Mouse (Mus musculus): ENCODE measurements around the gene C2cd4c. TPM values are rescaled to one million over a fixed set of nuclear protein-coding genes. Genes with fewer than 3 reads are reported as not detected.

C2cd4c gene
- total RNA-seq (2012; rRNA removed) (not detected in 2 replicates), polyA plus RNA-seq (2012; ENCODE audit: insufficient read depth in 1 of 2, insufficient read length in 2 of 2, low read depth in 1 of 2, low replicate concordance in 2 of 2, missing spikeins in 1 of 2) (under 1 TPM in 1 of 2 experiments, not detected in 1; 0.01 TPM)

GRCm38 (mm10) chr10:79613578-79614304 lies at the start of gene C2cd4c:
Gene C2cd4c (minus strand): TSS chr10:79614025.
- DNase-seq (ENCODE audit: low read depth, low spot score), result peak; percentile 61
- H3K4me3 ChIP-seq (ENCODE audit: control insufficient read depth in 1 of 2, insufficient read depth in 1 of 2, low read depth in 2 of 2, low read length in 2 of 2), result no peak within 1 kb of the TSS

GRCm38 (mm10) chr10:79661861-79662260 lies 48.0 kb upstream of the C2cd4c start:
- Histone ChIP-seq H3K9ac (ENCODE audit: control insufficient read depth, low read depth, low read length, poor library complexity, severe bottlenecking) (no peak overlapping the region), H3K4me1 (ENCODE audit: control insufficient read depth in 1 of 2, insufficient read depth in 2 of 2, low read length in 2 of 2) (no peaks in the 10 kb centered on the region), H3K27ac (ENCODE audit: control insufficient read depth, low read depth, low read length) (no peak overlapping the region), H3K36me3 (ENCODE audit: control insufficient read depth in 1 of 2, insufficient read depth in 2 of 2, low read length in 2 of 2) (no peaks in the 10 kb centered on the region), H3K9me3 (replicated peaks; ENCODE audit: insufficient read depth, low read length) (no peaks in the 10 kb centered on the region), H3K4me3 (ENCODE audit: control insufficient read depth in 1 of 2, insufficient read depth in 1 of 2, low read depth in 2 of 2, low read length in 2 of 2) (no peak overlapping the region), H3K79me2 (ENCODE audit: control insufficient read depth, insufficient read depth, low read length, poor library complexity) (no peaks in the 10 kb centered on the region), H3K27me3 (ENCODE audit: control insufficient read depth in 1 of 2, insufficient read depth in 2 of 2, low read length in 2 of 2) (no peaks in the 10 kb centered on the region)
- no peak for DNase-seq (ENCODE audit: low read depth, low spot score)
- TF ChIP-seq TBP (IDR thresholded peaks at IDR 0.05; ENCODE audit: low read depth, low read length), result no peak
- TF ChIP-seq BHLHE40 (IDR thresholded peaks at IDR 0.05; ENCODE audit: borderline replicate concordance, low read depth, low read length), result no peak
- TF ChIP-seq MXI1 (IDR thresholded peaks at IDR 0.05; ENCODE audit: low read depth, low read length), result no peak
- TF ChIP-seq UBTF (IDR thresholded peaks at IDR 0.05; ENCODE audit: borderline replicate concordance, insufficient read depth, low read depth, low read length), result no peak
- no peak for TF ChIP-seq POLR2AphosphoS5 (IDR thresholded peaks at IDR 0.05; ENCODE audit: borderline replicate concordance, low read depth, low read length)
- no peak for TF ChIP-seq ETS1 (IDR thresholded peaks at IDR 0.05; ENCODE audit: low read depth, low read length)
- no peak for TF ChIP-seq ZKSCAN1 (IDR thresholded peaks at IDR 0.05; ENCODE audit: low read depth, low read length)
- no peak for TF ChIP-seq MEF2A (IDR thresholded peaks at IDR 0.05; ENCODE audit: extremely low read depth, insufficient replicate concordance, low read depth, low read length, poor library complexity, severe bottlenecking)
- TF ChIP-seq KAT2A (conservative IDR thresholded peaks at IDR 0.05; ENCODE audit: low read depth, low read length), result no peak
- TF ChIP-seq E2F4 (IDR thresholded peaks at IDR 0.05; ENCODE audit: borderline replicate concordance, low read depth, low read length), result no peak
- no peak for TF ChIP-seq ZC3H11A (IDR thresholded peaks at IDR 0.05; ENCODE audit: low read depth, low read length)
- TF ChIP-seq NRF1 (IDR thresholded peaks at IDR 0.05; ENCODE audit: insufficient read depth, low read depth, low read length, poor library complexity, severe bottlenecking), result no peak
- no peak for TF ChIP-seq GATA1 (IDR thresholded peaks at IDR 0.05; ENCODE audit: low read depth, low read length)
- no peak for TF ChIP-seq RCOR1 (IDR thresholded peaks at IDR 0.05; ENCODE audit: low read depth, low read length)
- TF ChIP-seq SMC3 (IDR thresholded peaks at IDR 0.05; ENCODE audit: low read depth, low read length), result no peak
- no peak for TF ChIP-seq CTCF (IDR thresholded peaks at IDR 0.05 in 2 of 3, conservative IDR thresholded peaks at IDR 0.05 in 1 of 3; ENCODE audit: control insufficient read depth in 1 of 3, insufficient read depth in 1 of 3, low read depth in 2 of 3, low read length in 3 of 3, poor library complexity in 1 of 3, severe bottlenecking in 1 of 3)
- TF ChIP-seq ZNF384 (IDR thresholded peaks at IDR 0.05; ENCODE audit: low read depth, low read length), result no peak
- TF ChIP-seq GABPA (IDR thresholded peaks at IDR 0.05; ENCODE audit: low read depth, low read length), result no peak
- no peak for TF ChIP-seq ZMIZ1 (IDR thresholded peaks at IDR 0.05; ENCODE audit: low read depth, low read length)
- TF ChIP-seq EP300 (IDR thresholded peaks at IDR 0.05; ENCODE audit: low read depth in 1 of 2, low read length in 2 of 2), result no peak

More at GRCm38 (mm10) chr10:79613578-79614304, at the start of gene C2cd4c:
- Histone ChIP-seq H3K4me1 (ENCODE audit: control insufficient read depth in 1 of 2, insufficient read depth in 2 of 2, low read length in 2 of 2) (no peaks in the 10 kb centered on the region), H3K27me3 (ENCODE audit: control insufficient read depth in 1 of 2, insufficient read depth in 2 of 2, low read length in 2 of 2) (peaks cover 0 to 1% of the 10 kb centered on the region in 2 experiments; a peak in 1 of 4 replicates), H3K9me3 (replicated peaks; ENCODE audit: insufficient read depth, low read length) (no peaks in the 10 kb centered on the region), H3K79me2 (ENCODE audit: control insufficient read depth, insufficient read depth, low read length, poor library complexity) (no peaks in the 10 kb centered on the region), H3K27ac (ENCODE audit: control insufficient read depth, low read depth, low read length) (no peak within 1 kb of the TSS), H3K9ac (ENCODE audit: control insufficient read depth, low read depth, low read length, poor library complexity, severe bottlenecking) (no peak within 1 kb of the TSS), H3K36me3 (ENCODE audit: control insufficient read depth in 1 of 2, insufficient read depth in 2 of 2, low read length in 2 of 2) (no peaks in the 10 kb centered on the region)
- TF ChIP-seq MAFK (IDR thresholded peaks at IDR 0.05; ENCODE audit: borderline replicate concordance, low read depth, low read length), result no peak
- no peak for TF ChIP-seq HCFC1 (IDR thresholded peaks at IDR 0.05; ENCODE audit: low read depth, low read length)
- no peak for TF ChIP-seq RCOR1 (IDR thresholded peaks at IDR 0.05; ENCODE audit: low read depth, low read length)
- no peak for TF ChIP-seq SMC3 (IDR thresholded peaks at IDR 0.05; ENCODE audit: low read depth, low read length)
- TF ChIP-seq MXI1 (IDR thresholded peaks at IDR 0.05; ENCODE audit: low read depth, low read length), result no peak
- no peak for TF ChIP-seq POLR2AphosphoS5 (IDR thresholded peaks at IDR 0.05; ENCODE audit: borderline replicate concordance, low read depth, low read length)
- TF ChIP-seq JUND (IDR thresholded peaks at IDR 0.05; ENCODE audit: low read depth, low read length), result no peak
- no peak for TF ChIP-seq MAZ (IDR thresholded peaks at IDR 0.05; ENCODE audit: low read depth, low read length)
- TF ChIP-seq MAX (IDR thresholded peaks at IDR 0.05; ENCODE audit: low read length), result no peak
- no peak for TF ChIP-seq BHLHE40 (IDR thresholded peaks at IDR 0.05; ENCODE audit: borderline replicate concordance, low read depth, low read length)
- TF ChIP-seq ZNF384 (IDR thresholded peaks at IDR 0.05; ENCODE audit: low read depth, low read length), result no peak
